Mouse (Mus musculus): ENCODE data around the gene Clasp1. TPM values are rescaled to one million over a fixed set of nuclear protein-coding genes. Genes with fewer than 3 reads are reported as not detected.
A peak's percentile ranks its signal among the peaks of the same experiment; 100 is the strongest.

Gene Clasp1
- polyA plus RNA-seq, 1 experiment from 2014 or later = 97.6 TPM

DNA sequence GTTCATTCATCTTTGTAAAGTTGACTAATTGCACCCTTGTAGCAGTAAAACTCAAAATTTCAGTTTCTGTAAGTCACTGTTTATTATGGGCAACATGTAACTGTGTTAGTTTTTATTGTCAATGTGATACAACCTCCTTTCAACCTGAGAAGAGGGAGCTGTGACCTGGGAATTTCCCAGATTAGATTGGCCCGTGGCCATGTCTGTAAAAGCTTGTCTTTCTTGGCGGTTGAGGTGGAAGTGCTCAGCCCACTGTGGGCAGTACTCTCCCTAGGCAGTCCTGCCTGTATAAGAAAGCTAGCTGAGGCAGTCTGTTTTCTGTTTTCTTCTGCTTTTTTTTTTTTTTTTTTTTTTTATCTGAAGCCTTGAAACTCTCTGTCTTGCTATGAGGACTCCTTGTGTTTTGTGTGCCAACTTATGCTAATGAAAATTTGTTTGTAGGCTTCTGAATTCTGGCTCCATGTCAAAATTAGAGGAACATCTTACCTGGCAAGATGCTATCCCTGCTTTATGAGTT is 2.1 kb downstream of the Clasp1 start:
- H3K27me3 ChIP-seq (ENCODE audit: insufficient read depth, poor library complexity, severe bottlenecking) = no peaks in the 10 kb centered on the region
- H3K27ac ChIP-seq = no peak overlapping the region
- peak overlapping the region; percentile 93 for H3K4me3 ChIP-seq
- WGBS = 80% methylated on average over 2 of the region's 2 CpGs
- no peak for DNase-seq (ENCODE audit: low spot score)
- 0 out of 2 replicates have a peak, but pooled peaks cover 2% of the 10 kb centered on the region for H3K9me3 ChIP-seq
- H3K36me3 ChIP-seq = peaks cover 37% of the 10 kb centered on the region
- H3K4me1 ChIP-seq (replicated peaks) = peaks cover 22% of the 10 kb centered on the region

DNA sequence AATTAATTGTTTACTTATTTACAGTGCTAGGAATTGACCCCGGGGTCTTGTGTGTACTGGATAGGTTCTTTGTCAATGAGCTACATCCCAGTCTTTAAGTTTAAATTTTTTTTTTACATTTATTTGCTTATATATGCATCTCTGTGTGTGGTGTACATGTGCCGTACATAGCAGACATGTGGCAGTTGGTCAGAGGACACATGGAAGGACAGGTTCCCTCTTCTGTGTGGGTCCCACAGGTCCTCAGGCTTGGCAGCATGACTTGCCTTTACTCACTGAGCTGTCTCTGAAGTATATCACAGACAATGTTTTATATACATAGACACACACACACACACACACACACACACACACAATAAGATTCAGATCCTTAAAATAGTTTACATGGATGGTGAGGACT is 3.4 kb downstream of the Clasp1 start:
- H3K36me3 ChIP-seq = peaks cover 50% of the 10 kb centered on the region
- DNase-seq (ENCODE audit: low spot score) = no peak
- H3K9me3 ChIP-seq = 0 out of 2 replicates have a peak, but pooled peaks cover 3% of the 10 kb centered on the region
- 96% methylated on average over 2 of the region's 2 CpGs for WGBS
- H3K27ac ChIP-seq = no peak overlapping the region
- no peak overlapping the region for H3K4me3 ChIP-seq
- peaks cover 21% of the 10 kb centered on the region for H3K4me1 ChIP-seq (replicated peaks)
- no peaks in the 10 kb centered on the region for H3K27me3 ChIP-seq (ENCODE audit: insufficient read depth, poor library complexity, severe bottlenecking)

DNA sequence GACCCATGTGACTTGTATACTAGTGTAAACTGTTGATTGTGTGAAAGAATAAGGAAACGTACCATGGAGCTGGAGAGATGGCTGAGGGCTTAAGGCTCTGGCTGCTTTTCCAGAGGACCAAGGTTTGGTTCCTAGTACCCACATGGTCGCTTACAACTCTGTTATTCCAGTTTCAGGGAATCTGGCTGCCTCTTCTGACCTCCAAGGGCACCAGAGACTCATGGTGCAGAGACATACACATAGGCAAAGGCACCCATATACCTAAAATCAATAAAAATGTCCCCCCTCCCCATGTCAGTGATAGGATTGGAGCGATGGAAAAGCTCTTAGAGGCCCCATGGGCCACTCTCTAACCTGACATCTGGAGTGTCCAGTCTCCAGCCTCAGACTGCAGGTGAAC is 5.1 kb downstream of the Clasp1 start:
- WGBS = 92% methylated on average over 3 of the region's 3 CpGs
- Histone ChIP-seq H3K27me3 (ENCODE audit: insufficient read depth, poor library complexity, severe bottlenecking) (no peaks in the 10 kb centered on the region), H3K4me3 (no peak overlapping the region), H3K27ac (no peak overlapping the region), H3K9me3 (0 out of 2 replicates have a peak, but pooled peaks cover 3% of the 10 kb centered on the region), H3K4me1 (replicated peaks) (peaks cover 14% of the 10 kb centered on the region), H3K36me3 (peaks cover 59% of the 10 kb centered on the region)
- no peak for DNase-seq (ENCODE audit: low spot score)

DNA sequence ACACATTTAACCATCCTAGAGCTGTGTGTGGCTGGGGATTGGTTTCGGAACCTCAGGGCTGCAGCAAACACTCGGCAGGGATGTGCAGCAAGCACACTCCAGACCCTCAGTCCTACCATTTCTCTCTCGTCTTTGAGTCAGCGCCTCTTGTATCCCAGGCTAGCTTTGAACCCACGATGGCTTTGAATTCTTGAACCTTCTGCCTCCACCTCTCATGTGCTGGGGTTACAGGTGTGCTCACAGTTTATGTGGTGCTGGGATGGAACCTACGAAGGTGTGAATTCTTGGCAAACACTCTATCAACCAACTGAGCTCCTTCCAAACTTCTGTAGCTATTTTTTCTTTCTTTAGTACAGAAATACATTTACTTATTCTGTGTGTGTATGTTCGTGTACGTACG is 9.0 kb downstream of the Clasp1 start:
- WGBS = 94% methylated on average over 9 of the region's 9 CpGs
- H3K27me3 ChIP-seq (ENCODE audit: insufficient read depth, poor library complexity, severe bottlenecking) = no peaks in the 10 kb centered on the region

DNA sequence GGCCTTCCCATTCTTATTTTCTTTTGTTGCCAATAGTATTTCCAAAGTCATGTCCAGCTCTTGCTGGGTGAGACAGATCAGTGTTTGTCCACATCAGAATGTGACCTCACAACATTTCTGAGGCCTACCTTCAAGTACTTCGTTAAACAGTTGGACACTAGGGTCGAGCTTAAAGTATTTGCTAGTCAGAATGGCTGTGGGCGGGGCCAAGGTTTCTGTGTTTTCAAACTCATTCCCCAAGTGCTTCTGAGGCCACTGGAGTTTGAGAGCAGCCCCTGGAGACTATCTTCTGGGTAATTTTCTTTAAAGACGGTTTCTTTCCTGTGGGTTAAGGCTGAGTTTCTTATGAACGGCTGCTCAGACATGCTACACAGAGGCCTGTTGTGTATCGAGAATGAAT is 9.7 kb downstream of the Clasp1 start:
- Histone ChIP-seq H3K36me3 (peaks cover 63% of the 10 kb centered on the region), H3K9me3 (0 out of 2 replicates have a peak, but pooled peaks cover 3% of the 10 kb centered on the region), H3K27ac (no peak overlapping the region), H3K4me3 (no peak overlapping the region), H3K27me3 (ENCODE audit: insufficient read depth, poor library complexity, severe bottlenecking) (no peaks in the 10 kb centered on the region), H3K4me1 (replicated peaks) (no peaks in the 10 kb centered on the region)
- no peak for DNase-seq (ENCODE audit: low spot score)
- WGBS = 77% methylated on average over 6 of the region's 6 CpGs

More for the DNA sequence above, 9.0 kb downstream of the Clasp1 start:
- DNase-seq (ENCODE audit: low spot score) = no peak
- H3K4me1 ChIP-seq (replicated peaks) = no peaks in the 10 kb centered on the region
- no peak overlapping the region for H3K27ac ChIP-seq
- no peak overlapping the region for H3K4me3 ChIP-seq
- H3K36me3 ChIP-seq = peaks cover 65% of the 10 kb centered on the region
- H3K9me3 ChIP-seq = 0 out of 2 replicates have a peak, but pooled peaks cover 3% of the 10 kb centered on the region

DNA sequence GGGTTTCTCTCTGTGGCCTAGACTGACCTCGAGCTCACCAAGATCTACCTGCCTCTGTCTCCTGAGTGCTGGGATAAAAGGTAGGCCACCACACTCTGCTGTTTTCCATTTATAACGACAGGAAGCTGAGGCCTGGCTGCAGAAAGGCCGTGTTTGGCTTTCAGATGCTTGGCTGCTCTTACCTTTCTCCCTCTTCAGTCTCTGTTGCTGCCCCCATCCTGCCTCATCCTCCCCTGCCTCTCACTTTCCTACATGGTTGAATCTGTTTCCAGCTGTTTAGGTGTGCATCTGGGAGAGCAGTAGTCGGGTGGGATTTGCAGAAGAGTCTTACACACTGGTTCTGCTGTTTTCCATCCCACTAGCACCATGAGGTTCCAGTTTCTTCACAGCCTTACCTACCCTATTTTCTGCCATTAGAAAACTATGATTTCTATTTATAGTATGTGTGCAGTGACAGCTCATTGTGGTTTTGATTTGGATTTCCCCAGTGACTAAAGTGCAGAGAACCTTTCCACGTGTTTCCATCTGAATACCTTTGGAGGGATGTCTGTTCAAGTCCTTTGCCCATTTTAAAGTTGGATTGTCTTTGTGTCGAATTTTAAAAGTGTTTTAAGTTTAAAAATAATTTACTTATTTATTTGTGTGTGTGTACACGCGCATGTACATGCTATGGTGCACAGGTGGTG is 10.9 kb downstream of the Clasp1 start:
- Histone ChIP-seq H3K4me1 (replicated peaks) (no peaks in the 10 kb centered on the region), H3K4me3 (no peak overlapping the region), H3K27me3 (ENCODE audit: insufficient read depth, poor library complexity, severe bottlenecking) (no peaks in the 10 kb centered on the region), H3K9me3 (0 out of 2 replicates have a peak, but pooled peaks cover 3% of the 10 kb centered on the region), H3K27ac (no peak overlapping the region), H3K36me3 (peaks cover 57% of the 10 kb centered on the region)
- 90% methylated on average over 8 of the region's 8 CpGs for WGBS
- no peak for DNase-seq (ENCODE audit: low spot score)

DNA sequence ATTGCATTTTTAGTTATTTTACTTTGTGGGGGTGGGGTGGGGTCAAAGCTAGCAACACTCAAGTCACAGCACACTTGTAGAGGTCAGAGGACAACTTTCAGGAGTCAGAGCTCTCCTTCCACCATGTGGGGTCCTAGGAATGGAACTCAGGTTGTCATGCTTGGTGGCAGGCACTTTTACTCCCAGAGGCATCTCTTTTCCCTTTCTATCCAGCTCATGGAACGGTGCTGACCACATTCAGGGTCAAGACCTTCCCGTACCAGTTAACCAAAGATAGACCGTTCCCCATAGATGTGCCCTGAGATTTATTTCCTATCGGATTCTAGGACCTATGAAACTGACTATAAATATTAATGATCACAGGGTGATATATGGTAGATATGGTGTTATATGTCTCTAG is 13.1 kb downstream of the Clasp1 start:
- Histone ChIP-seq H3K36me3 (peaks cover 49% of the 10 kb centered on the region), H3K4me3 (no peak overlapping the region), H3K27ac (no peak overlapping the region), H3K27me3 (ENCODE audit: insufficient read depth, poor library complexity, severe bottlenecking) (no peaks in the 10 kb centered on the region), H3K4me1 (replicated peaks) (no peaks in the 10 kb centered on the region), H3K9me3 (no peaks in the 10 kb centered on the region)
- DNase-seq (ENCODE audit: low spot score) = no peak
- 86% methylated on average over 4 of the region's 4 CpGs for WGBS

DNA sequence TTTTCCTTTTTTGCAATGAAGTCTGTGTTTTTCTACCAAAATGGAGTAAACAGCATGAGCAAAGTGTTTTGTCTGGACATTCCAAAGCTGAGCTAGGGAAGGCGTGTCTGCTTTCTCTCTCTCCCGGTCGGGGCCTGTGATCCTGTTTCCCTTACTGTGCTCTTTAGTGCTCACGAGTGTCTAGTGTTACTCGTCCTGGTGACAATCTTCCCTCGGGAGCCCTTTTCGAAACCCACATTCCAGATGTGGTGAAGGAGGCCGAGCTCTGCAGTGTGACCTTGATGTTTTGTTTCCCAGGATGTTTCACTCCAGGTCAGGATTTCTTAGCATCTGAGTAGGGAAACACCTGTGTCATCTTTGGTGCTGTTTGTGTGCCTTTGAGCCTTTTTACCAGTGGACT is 13.7 kb downstream of the Clasp1 start:
- peaks cover 50% of the 10 kb centered on the region for H3K36me3 ChIP-seq
- no peak overlapping the region for H3K4me3 ChIP-seq
- H3K27me3 ChIP-seq (ENCODE audit: insufficient read depth, poor library complexity, severe bottlenecking) = no peaks in the 10 kb centered on the region
- H3K27ac ChIP-seq = no peak overlapping the region
- H3K4me1 ChIP-seq (replicated peaks) = no peaks in the 10 kb centered on the region
- H3K9me3 ChIP-seq = no peaks in the 10 kb centered on the region
- peak; percentile 8 for DNase-seq (ENCODE audit: low spot score)
- whole genome bisulfite sequencing = 63% methylated on average over 8 of the region's 8 CpGs

- no peaks in the 10 kb centered on the region for H3K27me3 ChIP-seq (ENCODE audit: insufficient read depth, poor library complexity, severe bottlenecking)
- no peaks in the 10 kb centered on the region for H3K9me3 ChIP-seq
- peaks cover 51% of the 10 kb centered on the region for H3K36me3 ChIP-seq
- no peaks in the 10 kb centered on the region for H3K4me1 ChIP-seq (replicated peaks)
- no peak overlapping the region for H3K27ac ChIP-seq
- H3K4me3 ChIP-seq = no peak overlapping the region
- no peak for DNase-seq (ENCODE audit: low spot score)
- 82% methylated on average over 6 of the region's 6 CpGs for WGBS
Measured at GRCm38 (mm10) chr1:118402966-118403365, 14.1 kb downstream of the Clasp1 start.

DNA sequence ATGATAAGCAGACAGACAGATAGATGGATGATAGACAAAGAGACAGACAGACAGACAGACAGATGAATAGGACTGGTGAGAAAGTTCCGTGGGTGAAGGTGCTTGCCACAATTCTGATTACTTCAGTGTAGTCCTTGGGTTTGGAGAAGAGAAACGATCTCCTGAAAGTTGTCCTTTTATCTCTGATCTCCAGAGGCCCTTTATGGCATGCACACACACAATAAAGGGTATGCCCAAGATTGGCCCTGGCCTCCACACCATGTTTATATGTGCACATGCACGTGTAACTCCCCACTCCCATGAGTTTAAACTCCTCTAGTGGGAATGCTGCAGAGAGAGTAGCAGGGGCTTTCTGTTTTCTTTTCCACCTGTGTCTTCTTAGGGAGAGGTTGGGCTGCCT is 14.6 kb downstream of the Clasp1 start:
- Histone ChIP-seq H3K4me3 (no peak overlapping the region), H3K27me3 (ENCODE audit: insufficient read depth, poor library complexity, severe bottlenecking) (no peaks in the 10 kb centered on the region), H3K27ac (no peak overlapping the region), H3K9me3 (no peaks in the 10 kb centered on the region), H3K4me1 (replicated peaks) (no peaks in the 10 kb centered on the region), H3K36me3 (peaks cover 46% of the 10 kb centered on the region)
- no peak for DNase-seq (ENCODE audit: low spot score)
- WGBS = 82% methylated on average over 3 of the region's 3 CpGs

- H3K36me3 ChIP-seq = peaks cover 45% of the 10 kb centered on the region
- H3K27me3 ChIP-seq (ENCODE audit: insufficient read depth, poor library complexity, severe bottlenecking) = no peaks in the 10 kb centered on the region
- WGBS = 91% methylated on average over 7 of the region's 7 CpGs
- H3K4me1 ChIP-seq (replicated peaks) = no peaks in the 10 kb centered on the region
- no peak overlapping the region for H3K27ac ChIP-seq
- no peak for DNase-seq (ENCODE audit: low spot score)
- no peaks in the 10 kb centered on the region for H3K9me3 ChIP-seq
- no peak overlapping the region for H3K4me3 ChIP-seq
Measured at GRCm38 (mm10) chr1:118407586-118408250, 18.9 kb downstream of the Clasp1 start.

- no peaks in the 10 kb centered on the region for H3K9me3 ChIP-seq
- DNase-seq (ENCODE audit: low spot score) = no peak
- no peak overlapping the region for H3K27ac ChIP-seq
- H3K27me3 ChIP-seq (ENCODE audit: insufficient read depth, poor library complexity, severe bottlenecking) = no peaks in the 10 kb centered on the region
- no peak overlapping the region for H3K4me3 ChIP-seq
- 83% methylated on average over 4 of the region's 4 CpGs for WGBS
- peaks cover 38% of the 10 kb centered on the region for H3K36me3 ChIP-seq
- no peaks in the 10 kb centered on the region for H3K4me1 ChIP-seq (replicated peaks)
Measured at GRCm38 (mm10) chr1:118409249-118409648, 20.4 kb downstream of the Clasp1 start.

DNA sequence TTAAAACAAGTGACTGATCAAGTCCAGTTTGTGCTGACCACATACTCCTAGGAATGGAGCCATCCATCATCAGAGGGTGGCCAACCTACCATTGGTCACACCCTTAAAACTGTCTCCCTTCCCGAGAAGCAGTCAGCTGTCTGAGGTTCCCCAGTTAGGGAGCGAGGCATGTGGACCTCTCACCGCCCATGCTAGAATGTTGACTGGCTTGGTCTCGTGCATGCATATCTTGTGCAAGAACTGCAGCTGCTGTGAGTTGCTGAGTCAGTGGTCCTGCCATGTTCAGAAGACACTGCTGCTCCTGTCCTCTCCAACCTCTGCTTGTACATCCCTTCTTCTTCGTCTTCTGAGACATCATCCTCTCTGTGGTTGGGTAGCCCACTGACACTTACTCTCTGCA is 22.0 kb downstream of the Clasp1 start:
- Histone ChIP-seq H3K27ac (no peak overlapping the region), H3K9me3 (no peaks in the 10 kb centered on the region), H3K4me1 (replicated peaks) (no peaks in the 10 kb centered on the region), H3K4me3 (no peak overlapping the region), H3K27me3 (ENCODE audit: insufficient read depth, poor library complexity, severe bottlenecking) (no peaks in the 10 kb centered on the region), H3K36me3 (peaks cover 36% of the 10 kb centered on the region)
- no peak for DNase-seq (ENCODE audit: low spot score)
- WGBS = 90% methylated on average over 5 of the region's 5 CpGs

All from hindbrain, embryonic 10.5 days (tissue).